27 mouse cellular contexts compared by ENCODE assay signal in the genomic region with DNA sequence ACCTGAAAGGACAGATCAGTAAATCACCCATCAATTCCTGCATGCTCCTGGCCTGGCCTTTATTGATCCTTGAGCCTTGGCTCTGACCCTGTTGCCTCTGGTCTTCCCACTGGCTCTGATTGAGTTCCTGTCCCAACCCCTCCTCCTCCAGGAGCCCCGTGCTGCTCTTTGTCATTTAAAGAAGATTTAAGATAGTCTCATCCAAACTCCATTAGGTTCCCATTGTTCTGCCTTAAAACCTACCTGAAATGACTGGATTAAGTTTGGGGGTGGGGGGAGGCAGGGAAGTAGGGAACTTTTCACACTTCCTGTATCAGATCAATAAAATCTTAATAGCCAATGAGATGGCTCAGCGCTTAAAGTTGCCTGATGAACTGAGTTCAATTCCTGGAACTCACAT.
"Had no signal": no experiment of that assay in that cellular context is flagged by ENCODE, and none has a peak within 500 bp of the region (broad histone marks: within the 10 kb centered on the region; RNA-seq: fewer than 3 reads in every experiment).

No protein-coding gene starts in this region.

- DNase-seq: gastrocnemius, adult 2 months; gastrocnemius, postnatal 10 days; gastrocnemius, postnatal 25 days; heart, adult 2 months; heart, postnatal 4 days; kidney, adult 11 months; kidney, adult 2 months; kidney, adult 9 months; kidney, postnatal 14 days; kidney, postnatal 36 days; layer of hippocampus, adult 9-11 months; left cerebral cortex, postnatal 4 days had no signal

- H3K36me3 ChIP-seq: heart, embryonic 13.5 days; heart, embryonic 15.5 days; hindbrain, embryonic 10.5 days; hindbrain, embryonic 13.5 days; hindbrain, embryonic 15.5 days; kidney, embryonic 15.5 days; limb, embryonic 13.5 days; limb, embryonic 15.5 days; liver, embryonic 12.5 days had no signal

- H3K4me1 ChIP-seq: limb, embryonic 13.5 days; limb, embryonic 15.5 days had no signal

- H3K4me3 ChIP-seq: gastrocnemius, adult 2 months; heart, adult 2 months; heart, embryonic 13.5 days; heart, embryonic 15.5 days; hindbrain, embryonic 10.5 days; hindbrain, embryonic 13.5 days; hindbrain, embryonic 15.5 days; kidney, embryonic 15.5 days; left cerebral cortex, adult 2 months; limb, embryonic 13.5 days; limb, embryonic 15.5 days; liver, embryonic 12.5 days had no signal

- H3K9ac ChIP-seq: heart, embryonic 13.5 days; heart, embryonic 15.5 days; hindbrain, embryonic 13.5 days; hindbrain, embryonic 15.5 days; kidney, embryonic 15.5 days; limb, embryonic 13.5 days; limb, embryonic 15.5 days; liver, embryonic 12.5 days; liver, embryonic 14.5 days had no signal

- H3K9me3 ChIP-seq: heart, embryonic 13.5 days; heart, embryonic 15.5 days; hindbrain, embryonic 10.5 days; hindbrain, embryonic 13.5 days; hindbrain, embryonic 15.5 days; kidney, embryonic 15.5 days; limb, embryonic 13.5 days; limb, embryonic 15.5 days; liver, embryonic 12.5 days had no signal

- H3K27me3 ChIP-seq: heart, embryonic 13.5 days; hindbrain, embryonic 15.5 days had no signal

- H3K27ac ChIP-seq: gastrocnemius, adult 2 months; heart, adult 2 months; heart, embryonic 13.5 days; heart, embryonic 15.5 days; hindbrain, embryonic 10.5 days; hindbrain, embryonic 13.5 days; hindbrain, embryonic 15.5 days; hindbrain, postnatal 0 days; kidney, embryonic 15.5 days; kidney, postnatal 0 days; left cerebral cortex, adult 2 months; limb, embryonic 13.5 days; limb, embryonic 15.5 days; liver, embryonic 12.5 days; liver, embryonic 14.5 days had no signal

- ATAC-seq: hindbrain, postnatal 0 days; intestine, embryonic 16.5 days; liver, embryonic 12.5 days had no signal

- H3K4me2 ChIP-seq: heart, embryonic 11.5 days; heart, embryonic 13.5 days; heart, embryonic 15.5 days; hindbrain, embryonic 13.5 days; hindbrain, embryonic 15.5 days; kidney, embryonic 15.5 days; limb, embryonic 13.5 days; limb, embryonic 15.5 days; liver, embryonic 12.5 days had no signal
